Mouse (Mus musculus) layer of hippocampus, postnatal 14 days (tissue): Measurements from ENCODE around the gene Scyl1. TPM values are rescaled to one million over a fixed set of nuclear protein-coding genes. Genes with fewer than 3 reads are reported as not detected.
"Not testable (repeated sequence)": the region's sequence is repeated elsewhere in the genome, so short reads cannot be mapped to it uniquely, and the experiment has no call there.

Source experiments
- DNase-seq, 2 experiments: peaks; one replicate each; pipeline ENCODE4 v3.0.0; 2021 to 2022; ENCODE audit warnings: low spot score in 2 of 2, mixed read lengths in 1 of 2
- long read RNA-seq, 2 experiments: library from polyadenylated mRNA; stranded (forward); transcript quantifications; one replicate each; pipeline ENCODE4 v2.0.0; 2021
- total RNA-seq, 2 experiments: library from RNA; stranded (reverse); gene quantifications; 2 replicates each; pipeline ENCODE4 v1.2.3; 2021

Gene Scyl1
- total RNA-seq, result 10 to 100 TPM; 73.6 to 75.1 TPM
- long read RNA-seq, experiment 1, transcript Scyl1-209 (17 exons, 2,395 nt), result minor isoform, 11 of 99 reads
- long read RNA-seq, experiment 1, transcript Scyl1-210 (17 exons, 2,731 nt), result major isoform, 48 of 99 reads
- long read RNA-seq, experiment 1, transcript Scyl1-201 (17 exons, 2,586 nt), result minor isoform, 5 of 99 reads
- long read RNA-seq, experiment 1, partial matches to known transcripts, result 11 of 99 reads
- long read RNA-seq, experiment 1, other reads (novel, unspliced or antisense), result 23 of 99 reads
- long read RNA-seq, experiment 2, transcript Scyl1-209 (17 exons, 2,395 nt), result minor isoform, 7 of 115 reads
- long read RNA-seq, experiment 2, transcript Scyl1-210 (17 exons, 2,731 nt), result major isoform, 64 of 115 reads
- long read RNA-seq, experiment 2, partial matches to known transcripts, result 20 of 115 reads
- long read RNA-seq, experiment 2, other reads (novel, unspliced or antisense), result 22 of 115 reads

DNA sequence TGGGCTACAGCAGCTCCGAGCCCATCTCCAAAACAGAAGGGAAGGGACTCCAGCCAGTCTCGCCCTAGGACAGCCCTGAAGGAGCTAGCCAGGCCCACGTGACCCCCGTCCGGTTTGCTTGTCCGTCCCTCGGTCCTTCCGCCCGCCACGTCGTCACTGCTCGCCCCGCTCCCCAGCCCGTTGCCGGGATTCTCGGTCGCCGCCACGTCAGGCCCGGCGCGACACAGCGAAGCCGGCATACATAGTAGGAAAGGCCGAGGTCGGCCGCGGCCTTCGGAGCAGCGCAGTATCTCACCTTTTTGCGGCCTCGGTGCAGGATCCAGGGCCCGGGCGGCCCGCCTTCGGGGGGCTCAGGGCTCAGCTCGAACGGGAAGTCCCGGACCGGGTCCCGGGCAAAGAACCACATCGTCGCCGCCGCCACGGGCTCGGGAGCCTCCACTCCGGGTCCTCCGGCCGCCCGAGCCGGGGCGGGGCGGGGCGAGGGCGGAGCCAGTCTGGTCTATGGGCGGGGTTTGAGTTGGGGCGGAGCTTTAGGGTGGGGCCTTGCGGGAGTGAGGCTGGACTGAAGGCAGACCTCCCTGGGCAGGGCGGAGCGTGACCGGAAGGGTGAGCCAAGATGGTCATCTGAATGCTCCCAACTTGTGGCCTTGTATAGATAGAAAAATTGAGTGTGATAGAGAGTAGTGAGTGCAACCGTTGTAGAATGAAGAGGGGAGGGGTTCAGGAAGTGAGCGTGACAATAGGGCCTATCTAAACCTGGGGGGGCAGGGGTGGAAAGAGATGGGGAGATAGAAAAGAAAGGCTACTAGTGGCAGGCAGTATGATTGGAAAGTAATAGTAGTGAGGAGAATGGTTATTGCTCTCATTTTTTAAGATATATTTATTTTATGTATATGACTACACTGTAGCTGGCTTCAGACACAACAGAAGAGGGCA lies at the start of gene Scyl1:
TSS of gene Scyl1 (minus strand) at position 495 of the 936 bp plus-strand sequence.
- peak; percentile 92 to 93 for DNase-seq

DNA sequence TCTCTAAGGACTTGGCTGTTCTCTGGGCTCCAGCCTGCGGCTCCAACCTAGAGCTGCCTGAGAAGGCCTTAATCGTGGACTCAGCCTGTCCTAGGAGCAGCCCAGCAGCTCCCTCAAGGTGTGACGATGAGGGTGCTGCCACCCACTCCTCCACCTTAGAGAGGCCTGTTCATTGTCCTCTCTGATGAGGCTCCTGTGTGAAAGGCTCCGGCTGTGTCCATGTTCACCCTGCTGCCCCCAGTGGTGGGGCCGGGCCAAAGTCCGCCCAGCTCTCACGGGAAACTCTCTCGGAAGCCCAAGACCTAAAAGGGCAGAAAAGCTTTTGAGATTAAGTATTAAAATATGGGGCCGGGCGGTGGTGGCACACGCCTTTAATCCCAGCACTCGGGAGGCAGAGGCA lies 48.3 kb upstream of the Scyl1 start:
- DNase-seq, result no peak

DNA sequence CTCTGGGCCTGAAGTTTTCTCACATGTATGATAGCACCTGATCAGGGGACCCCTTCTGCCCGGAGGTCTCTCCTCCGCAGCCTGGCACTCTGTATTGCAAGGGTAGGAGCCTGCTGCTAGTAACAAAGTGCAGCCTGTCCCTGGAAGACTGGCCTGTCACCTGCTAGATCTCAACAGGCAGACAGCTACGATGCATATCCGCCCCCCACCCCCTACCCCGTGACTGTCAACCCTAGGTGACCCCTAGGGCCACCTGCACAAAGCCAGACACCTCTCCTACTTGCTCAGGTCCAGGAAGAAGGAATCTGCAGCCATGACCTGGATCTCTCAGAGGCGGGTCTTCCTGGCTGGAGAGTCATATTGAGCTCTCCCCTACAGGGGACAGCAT lies 47.4 kb upstream of the Scyl1 start:
- no peak for DNase-seq

DNA sequence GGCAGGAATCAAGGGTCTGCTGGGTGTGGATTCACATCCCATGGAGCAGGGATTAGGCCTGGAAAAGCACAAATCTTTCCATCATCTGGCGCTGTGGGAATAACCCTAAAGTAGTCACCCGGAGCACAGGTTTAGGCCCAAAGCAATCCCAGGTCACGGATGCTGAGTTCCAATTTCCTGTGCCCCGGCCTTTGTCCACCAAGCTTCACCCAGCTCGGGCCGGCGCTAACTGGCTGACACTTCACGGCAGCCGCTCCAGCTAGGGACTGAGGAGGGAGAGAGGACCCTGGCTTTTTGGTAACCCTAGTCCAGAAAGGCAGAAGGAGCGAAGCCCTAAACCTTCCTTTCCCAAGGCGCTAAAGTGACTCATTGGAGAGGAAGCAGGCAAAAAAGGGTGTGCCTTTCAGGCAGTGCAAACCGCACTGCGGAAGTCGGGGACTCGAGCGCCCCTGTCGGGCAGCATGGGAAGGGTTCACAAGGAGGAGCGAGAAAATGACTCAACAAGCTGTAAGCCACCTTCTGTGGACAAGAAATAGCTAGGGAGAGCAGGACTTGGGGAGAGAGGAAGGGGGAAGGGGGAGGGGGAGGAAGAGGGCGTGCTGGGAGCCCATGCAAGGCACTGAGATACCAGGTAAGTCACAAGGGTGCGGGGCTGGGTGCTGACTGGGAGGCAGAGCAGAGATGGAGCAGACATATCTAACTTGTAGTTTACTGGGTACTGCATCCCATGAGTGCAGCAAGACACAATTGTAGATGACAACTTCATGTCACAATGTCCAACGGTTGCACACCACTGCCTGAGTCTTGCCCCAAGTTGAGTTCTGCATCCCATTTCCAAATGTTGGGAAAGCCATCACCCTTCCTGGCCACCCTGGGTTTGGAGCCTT lies 46.7 kb upstream of the Scyl1 start:
- peak; percentile 88 for DNase-seq

DNA sequence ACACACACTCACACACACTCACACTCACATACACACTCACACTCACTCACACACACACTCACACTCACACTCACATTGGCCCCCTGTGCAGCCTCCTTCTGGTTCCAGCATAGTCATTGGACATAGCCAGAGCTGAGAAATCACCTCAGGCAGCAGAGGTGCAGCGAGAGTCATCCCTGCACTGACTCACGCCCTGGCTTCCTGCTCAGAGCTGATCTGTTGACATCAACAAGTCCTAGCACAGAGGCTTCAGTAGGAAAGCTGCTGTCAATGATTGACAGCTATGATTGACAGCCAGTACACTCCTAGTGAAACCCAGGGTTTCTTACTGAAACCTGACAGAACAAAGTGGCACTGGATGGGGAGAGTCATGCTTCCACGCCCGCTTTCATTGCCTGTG lies 44.7 kb upstream of the Scyl1 start:
- no peak for DNase-seq

DNA sequence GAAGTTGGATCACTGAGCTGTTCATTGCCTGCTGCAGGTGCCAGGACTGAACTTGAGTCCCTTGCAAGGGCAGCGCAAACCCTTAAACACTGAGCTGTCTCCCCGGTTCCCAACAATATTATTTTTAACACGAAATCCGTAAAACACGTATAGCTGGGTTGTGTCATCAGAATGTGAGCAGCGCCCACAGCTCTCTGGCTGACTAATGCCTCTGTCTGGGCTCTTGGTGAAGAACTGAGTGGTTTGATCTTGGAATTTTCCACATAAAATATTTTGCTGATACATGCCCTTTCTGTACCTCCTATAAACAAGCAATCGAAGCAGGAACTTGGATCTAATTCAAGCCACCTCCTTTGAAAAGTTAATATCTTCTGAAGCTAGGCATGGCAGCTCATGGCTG lies 43.8 kb upstream of the Scyl1 start:
- DNase-seq, result no peak

DNA sequence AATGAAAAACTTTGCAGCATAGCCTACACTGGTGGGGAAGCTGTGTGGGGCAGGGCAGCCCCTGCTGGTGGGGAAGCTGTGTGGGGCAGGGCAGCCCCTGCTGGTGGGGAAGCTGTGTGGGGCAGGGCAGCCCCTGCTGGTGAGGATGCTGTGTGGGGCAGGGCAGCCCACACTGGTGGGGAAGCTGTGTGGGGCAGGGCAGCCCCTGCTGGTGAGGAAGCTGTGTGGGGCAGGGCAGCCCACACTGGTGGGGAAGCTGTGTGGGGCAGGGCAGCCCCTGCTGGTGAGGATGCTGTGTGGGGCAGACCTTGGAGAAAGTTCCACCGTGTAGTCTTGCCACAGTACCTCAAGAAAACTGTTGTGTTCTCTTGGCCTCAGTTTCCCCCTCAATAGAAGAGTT lies 42.8 kb upstream of the Scyl1 start:
- DNase-seq, result not testable (repeated sequence)

DNA sequence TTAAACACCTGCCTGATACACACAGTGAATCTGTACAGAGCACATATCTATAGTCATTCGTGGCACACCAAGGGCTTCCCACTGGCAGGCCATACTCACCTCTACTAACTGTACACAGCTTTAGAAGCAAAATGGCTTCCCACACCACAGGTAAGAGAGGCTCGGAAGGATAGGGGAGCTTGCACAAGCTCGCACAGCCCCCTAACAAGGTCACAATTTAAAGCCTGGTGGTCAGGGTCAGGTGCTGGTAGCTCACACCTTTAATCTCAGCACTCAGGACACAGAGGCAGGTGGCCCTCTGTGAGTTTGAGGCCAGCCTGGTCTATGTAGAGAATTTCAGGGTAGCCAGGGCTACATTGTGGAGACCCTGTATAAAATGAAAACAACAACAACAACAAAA lies 42.3 kb upstream of the Scyl1 start:
- no peak for DNase-seq

DNA sequence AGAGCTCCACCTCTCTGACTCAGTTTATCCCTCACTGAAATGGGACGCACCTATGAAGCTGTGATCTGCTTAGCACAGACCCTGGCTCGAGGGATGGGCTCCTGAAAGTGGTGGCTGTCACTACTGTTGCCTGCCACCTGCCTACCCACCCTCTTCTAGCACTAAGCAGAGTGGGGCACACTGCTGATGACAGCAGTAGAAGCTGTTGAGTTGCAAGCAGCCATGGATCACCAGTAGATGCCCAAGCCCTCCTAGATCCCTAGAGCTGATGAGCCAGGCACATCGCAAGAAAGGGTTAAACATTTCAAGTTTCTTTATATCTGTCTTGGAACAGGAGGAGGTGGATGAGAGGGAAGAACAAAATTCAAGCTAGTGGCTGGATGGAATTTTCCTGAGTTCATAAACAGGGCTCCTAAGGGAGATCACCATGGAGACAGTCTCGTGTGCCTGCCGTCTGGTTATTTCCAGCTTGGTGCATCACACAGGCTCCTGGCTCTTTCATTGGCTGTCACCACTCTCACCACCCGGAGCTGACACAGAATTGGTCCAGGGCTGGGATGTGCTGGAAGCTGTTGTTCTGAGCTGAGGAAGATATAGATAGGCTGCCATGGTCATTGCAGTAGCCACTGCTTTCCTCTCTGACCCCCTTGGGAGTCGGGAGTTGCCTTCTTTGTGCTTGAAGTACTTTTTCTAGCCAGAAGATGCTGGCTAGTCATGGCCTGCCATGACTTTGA lies 40.7 kb upstream of the Scyl1 start:
- DNase-seq, result peak; percentile 76 to 94

DNA sequence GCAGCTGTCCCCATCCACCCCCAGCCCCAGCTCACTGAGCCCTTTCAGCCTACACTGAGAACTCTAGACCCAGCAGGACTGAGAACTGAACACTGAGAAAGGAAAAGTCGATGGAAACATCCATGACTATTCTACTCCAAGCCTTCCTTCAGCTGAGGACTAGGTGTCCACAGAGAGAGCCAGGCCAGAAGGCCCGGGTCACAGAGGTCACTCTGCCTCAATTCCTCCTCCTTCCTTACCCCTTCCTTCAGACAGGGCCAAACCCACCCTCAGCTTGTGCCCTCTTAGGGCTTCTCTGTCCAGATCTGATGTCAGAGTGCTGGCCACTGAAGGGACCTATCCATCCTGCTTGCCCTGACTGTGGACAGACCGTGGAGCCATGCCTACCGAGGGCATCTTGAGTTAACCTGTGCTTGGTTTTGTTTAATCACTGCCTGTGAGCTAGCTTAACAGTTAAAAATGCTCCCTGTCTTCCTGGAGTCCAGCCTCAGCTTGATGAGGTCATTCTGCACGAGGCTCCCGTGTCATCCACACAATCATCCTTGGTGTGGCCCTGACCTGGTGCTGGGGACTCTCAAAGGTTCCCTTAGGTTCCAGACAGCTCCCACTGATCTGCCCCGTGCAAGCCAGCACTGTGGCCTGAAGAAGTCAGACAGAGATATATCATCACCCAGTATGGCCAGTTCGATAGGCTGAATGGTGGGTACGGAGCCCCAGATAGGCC lies 39.8 kb upstream of the Scyl1 start:
- DNase-seq, result no peak

DNA sequence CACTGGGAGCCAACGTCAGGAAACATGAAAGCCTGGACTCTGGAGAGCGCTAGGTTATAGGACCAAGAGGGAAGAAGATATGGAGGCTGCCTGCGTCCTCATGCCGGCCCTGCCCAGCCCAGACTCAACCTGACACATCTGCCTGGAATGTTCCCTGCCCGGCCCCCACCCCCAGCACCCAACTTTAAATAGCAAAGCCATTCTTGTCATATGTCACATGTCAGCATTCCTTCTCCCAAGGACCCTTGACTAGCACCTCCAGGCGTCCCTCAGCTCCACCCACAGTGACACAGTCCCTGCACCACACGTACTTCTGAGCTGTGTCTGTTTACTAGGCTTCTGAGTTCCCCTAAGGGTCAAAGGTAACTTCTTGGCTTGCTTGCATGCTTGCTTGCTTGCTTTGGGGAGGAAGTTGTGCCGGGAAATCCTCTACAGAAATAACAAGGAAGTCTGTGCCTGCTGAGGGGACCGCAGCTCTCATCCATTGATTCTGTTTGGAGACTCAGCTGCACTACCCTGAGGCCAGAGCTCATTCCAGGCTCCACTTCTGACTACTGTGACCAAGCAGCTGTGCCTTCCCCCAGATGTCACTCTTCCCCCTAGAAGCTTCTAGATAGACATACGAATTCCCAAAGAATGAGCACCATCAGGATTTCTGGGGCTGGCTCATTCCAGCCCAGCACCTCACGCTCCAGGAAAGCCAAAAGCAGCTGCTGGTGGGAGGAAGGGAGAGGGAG lies 39.1 kb upstream of the Scyl1 start:
- DNase-seq, result no peak

DNA sequence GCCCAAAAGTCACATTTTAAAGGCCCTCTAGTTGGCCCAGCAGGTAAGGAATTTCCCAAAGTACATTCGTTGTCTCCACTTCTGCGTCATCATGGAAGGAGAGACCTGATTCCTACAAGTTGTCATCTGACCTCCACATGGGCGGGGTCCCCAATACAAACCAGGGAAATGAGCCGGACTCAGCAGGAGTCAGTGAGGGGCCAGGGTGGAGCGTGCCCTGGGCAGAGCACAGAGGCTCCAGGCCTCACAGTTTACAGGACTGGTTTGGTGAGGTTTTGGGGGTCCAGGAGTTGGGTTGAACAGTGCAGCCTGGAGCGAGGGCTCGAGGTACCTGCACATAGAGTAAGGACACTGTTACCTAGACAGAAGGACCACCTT lies 38.5 kb upstream of the Scyl1 start:
- no peak for DNase-seq

DNA sequence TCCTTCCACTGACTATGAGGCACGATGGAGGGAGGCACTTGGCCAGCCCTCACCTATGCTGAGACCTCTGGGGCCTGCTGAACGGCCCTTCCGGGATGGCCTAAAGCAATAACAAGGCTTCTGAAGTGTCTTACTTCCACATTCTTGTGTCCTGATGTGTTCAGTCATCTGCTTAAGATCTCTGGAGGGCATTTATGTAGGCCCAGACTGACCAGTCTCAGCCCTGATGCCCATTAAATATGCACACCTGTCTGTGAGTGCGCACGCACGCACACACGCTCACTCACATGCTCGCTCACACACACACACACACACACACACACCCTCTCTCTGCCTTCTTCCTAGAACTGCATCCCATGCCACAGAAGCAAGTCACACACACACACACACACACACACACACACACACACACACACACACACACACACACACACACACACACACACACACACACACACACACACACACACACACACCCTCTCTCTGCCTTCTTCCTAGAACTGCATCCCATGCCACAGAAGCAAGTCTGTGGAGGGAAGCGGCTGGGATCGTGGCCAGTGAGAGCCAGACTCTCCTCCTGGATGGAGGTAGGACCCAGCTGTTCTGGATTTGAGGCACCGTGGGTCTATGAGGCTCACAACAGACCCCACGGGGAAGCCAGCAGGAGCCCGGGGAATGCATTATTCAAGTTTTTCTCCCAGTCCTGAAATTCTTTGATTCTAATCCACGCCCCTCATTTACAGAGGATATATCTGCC lies 37.9 kb upstream of the Scyl1 start:
- no peak for DNase-seq

DNA sequence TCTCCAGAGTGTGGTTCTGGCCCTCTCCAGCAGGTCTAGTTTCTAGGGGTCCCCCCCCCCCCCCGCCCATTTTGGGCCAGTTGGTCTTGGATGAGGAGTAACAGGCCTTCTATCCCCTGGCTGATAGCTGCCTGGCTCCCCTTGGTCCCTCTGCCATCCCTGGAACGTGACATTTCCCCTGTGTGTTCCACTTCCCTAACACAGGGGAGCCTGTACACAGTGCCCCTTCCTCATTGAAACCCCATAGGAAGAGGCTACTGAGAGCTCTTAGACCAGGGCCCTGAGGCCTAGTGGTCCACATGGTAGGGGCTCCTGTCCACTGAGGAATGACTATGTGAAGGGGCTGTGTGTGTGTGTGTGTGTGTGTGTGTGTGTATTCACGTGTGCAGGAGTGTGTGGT lies 36.5 kb upstream of the Scyl1 start:
- no peak for DNase-seq

DNA sequence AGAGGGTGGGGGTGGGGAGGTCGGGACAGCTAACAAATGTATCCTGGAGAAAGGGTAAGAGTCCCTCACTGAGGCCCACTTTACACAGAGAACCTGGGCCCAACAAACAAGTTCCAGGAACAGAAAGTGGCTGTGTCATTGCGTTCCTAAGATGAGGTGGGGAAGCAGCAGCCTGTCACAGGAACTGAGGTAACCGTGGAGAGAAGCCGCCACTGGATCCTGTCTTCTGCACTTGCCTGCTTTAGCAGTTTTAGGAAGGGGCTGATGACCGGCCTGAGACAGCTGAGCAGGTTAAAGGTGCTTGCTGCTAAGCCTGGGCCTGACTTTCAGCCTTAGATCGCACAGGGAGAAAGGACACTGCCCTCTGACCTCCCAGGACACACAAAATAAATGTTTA lies 35.6 kb upstream of the Scyl1 start:
- DNase-seq, result no peak

DNA sequence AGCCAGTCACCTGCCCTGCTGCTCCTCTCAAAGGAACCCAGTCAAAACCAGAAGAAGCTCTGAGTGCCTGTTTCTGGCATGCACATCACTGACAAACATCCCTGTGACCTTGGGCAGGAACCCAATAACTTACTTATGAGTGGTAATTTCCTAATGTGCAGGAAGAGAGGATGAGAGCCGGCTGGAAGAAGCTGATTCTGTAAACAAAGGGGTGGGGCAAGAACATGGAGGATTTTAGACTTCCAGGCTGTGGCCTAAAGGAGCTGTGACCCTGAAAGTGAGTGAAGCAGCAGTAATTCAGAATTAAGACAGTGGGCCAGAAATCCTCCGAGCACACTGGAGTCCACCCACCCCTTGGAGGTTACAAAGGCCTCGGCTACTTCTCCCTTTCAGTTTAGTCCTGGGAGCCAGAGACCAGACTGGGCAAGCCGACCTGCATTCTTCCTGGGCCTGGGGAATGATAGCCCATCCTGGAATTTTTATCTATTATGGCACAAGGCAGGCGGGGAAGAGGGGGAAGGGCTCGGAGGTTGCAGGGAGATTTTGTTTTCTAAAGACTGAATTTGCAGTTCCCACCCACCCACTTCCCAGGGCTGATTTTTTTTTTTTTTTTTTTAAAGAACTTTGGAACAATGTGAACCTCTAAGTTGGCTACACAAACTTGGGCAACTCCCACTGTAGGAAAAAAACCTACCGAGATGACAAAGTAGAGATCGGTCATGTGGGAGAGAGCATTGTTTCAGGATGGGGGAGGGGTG lies 35.0 kb upstream of the Scyl1 start:
- DNase-seq, result no peak

DNA sequence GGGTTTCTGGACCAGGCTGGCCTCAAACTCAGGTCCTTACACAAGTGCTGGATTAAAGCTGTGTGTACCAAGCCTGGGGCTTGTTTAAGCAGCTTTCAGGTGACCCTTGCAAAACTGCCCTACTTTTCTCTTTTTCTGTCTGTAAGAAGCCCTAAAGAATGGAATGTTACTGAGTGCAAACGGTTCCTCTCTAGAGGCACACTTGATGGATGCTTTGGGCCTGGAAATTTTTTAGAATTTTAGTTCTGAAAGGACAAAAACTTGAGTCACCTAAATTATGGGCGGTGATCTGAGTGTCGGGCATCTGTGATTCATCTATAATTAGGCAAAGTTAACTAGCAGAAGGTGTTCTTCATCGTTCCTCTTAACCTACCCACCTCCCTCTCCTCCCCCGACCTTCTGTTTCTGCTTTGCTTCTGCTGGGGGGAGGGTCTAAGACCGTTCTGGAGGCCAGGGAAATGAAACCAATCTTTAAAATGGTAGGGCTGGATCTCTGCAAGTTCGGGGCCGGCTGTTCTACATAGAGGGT lies 33.2 kb upstream of the Scyl1 start:
- no peak for DNase-seq
